Mouse (Mus musculus) CH12.LX (cell line): ENCODE data around the gene Gnl3l.

Experiments
- CTCF ChIP-seq, 2 experiments: IDR thresholded peaks in 1 of 2; conservative IDR thresholded peaks in 1 of 2; 2 replicates each; pipeline ENCODE4 v1.5.1; 2011 to 2012; ENCODE audit warnings: low read depth in 2 of 2, low read length in 2 of 2, improper control_type of control experiment in 1 of 2, inconsistent platforms in 1 of 2, mild to moderate bottlenecking in 1 of 2, moderate library complexity in 1 of 2
- E2F4 ChIP-seq: IDR thresholded peaks from 2 replicates; pipeline ENCODE4 v1.6.1; 2011; ENCODE audit warnings: low read depth, low read length, improper control_type of control experiment; ENCODE audit not compliant: insufficient replicate concordance
- EP300 ChIP-seq: IDR thresholded peaks from 2 replicates; pipeline ENCODE4 v1.6.1; 2011; ENCODE audit warnings: low read length, improper control_type of control experiment
- MAFK ChIP-seq: IDR thresholded peaks from 2 replicates; pipeline ENCODE4 v1.6.1; 2011; ENCODE audit warnings: low read length, improper control_type of control experiment; ENCODE audit not compliant: insufficient replicate concordance
- MEF2A ChIP-seq: IDR thresholded peaks from 2 replicates; pipeline ENCODE4 v1.6.1; 2014; ENCODE audit warnings: low read depth, mild to moderate bottlenecking, inconsistent platforms, low read length, improper control_type of control experiment, borderline replicate concordance
- NRF1 ChIP-seq: IDR thresholded peaks from 2 replicates; pipeline ENCODE4 v1.6.1; 2014; ENCODE audit warnings: low read depth, mild to moderate bottlenecking, inconsistent platforms, low read length, improper control_type of control experiment, moderate library complexity
- PAX5 ChIP-seq: IDR thresholded peaks from 2 replicates; pipeline ENCODE4 v1.6.1; 2012; ENCODE audit warnings: low read length, inconsistent platforms, mixed read lengths
- POLR2A ChIP-seq: IDR thresholded peaks from 2 replicates; pipeline ENCODE4 v1.6.1; 2011; ENCODE audit warnings: low read depth, mild to moderate bottlenecking, improper control_type of control experiment, low read length
- USF1 ChIP-seq: IDR thresholded peaks from 2 replicates; pipeline ENCODE4 v1.6.1; 2014; ENCODE audit warnings: low read depth, mild to moderate bottlenecking, inconsistent platforms, low read length, improper control_type of control experiment
- USF2 ChIP-seq: conservative IDR thresholded peaks from 2 replicates; pipeline ENCODE4 v1.6.1; 2011; ENCODE audit warnings: low read depth, low read length, improper control_type of control experiment
- ZC3H11A ChIP-seq: IDR thresholded peaks from 2 replicates; pipeline ENCODE4 v1.6.1; 2012; ENCODE audit warnings: low read depth, mild to moderate bottlenecking, inconsistent platforms, low read length, improper control_type of control experiment

DNA sequence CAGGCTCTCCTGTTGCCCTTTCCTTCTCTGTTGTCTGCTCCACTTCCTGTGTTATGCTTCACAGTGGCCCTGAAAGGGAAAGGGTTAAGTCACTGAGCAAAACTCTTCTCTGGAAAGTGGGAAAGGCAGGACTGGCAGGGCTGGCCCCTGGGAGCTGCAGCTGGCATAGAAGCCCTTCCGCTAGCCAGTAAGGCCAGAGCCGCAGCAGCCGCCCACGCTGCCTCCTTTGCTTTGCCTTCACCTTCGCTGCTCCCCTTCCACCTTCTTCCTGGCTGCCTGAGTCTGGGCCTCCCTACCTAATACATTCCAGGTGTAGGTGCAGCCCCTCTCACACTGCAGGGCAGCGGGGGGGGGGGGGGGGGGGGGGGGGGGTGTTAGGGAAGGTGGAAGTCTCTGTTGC lies 37.4 kb upstream of the Gnl3l start:
- no peak for TF ChIP-seq MEF2A
- TF ChIP-seq POLR2A: no peak
- no peak for TF ChIP-seq E2F4
- no peak for TF ChIP-seq USF1
- no peak for TF ChIP-seq MAFK
- TF ChIP-seq NRF1: no peak
- TF ChIP-seq USF2: no peak
- no peak for TF ChIP-seq CTCF (conservative IDR thresholded peaks at IDR 0.05 in 1 of 2, IDR thresholded peaks at IDR 0.05 in 1 of 2; ENCODE audit: low read depth in 2 of 2, low read length in 2 of 2)
- no peak for TF ChIP-seq EP300
- TF ChIP-seq PAX5: no peak
- no peak for TF ChIP-seq ZC3H11A
